Mouse (Mus musculus): ENCODE measurements around the gene Npc2. TPM values are rescaled to one million over a fixed set of nuclear protein-coding genes. Genes with fewer than 3 reads are reported as not detected.

Gene Npc2
- total RNA-seq, 2 experiments from 2014 or later = 35.4 to 35.7 TPM

GRCm38 (mm10) chr12:84784604-84785381 is 11.8 kb upstream of the Npc2 start:
- intact Hi-C loops (cut with DNase I) = no loop called here
- peak; percentile 93 for DNase-seq

DNA sequence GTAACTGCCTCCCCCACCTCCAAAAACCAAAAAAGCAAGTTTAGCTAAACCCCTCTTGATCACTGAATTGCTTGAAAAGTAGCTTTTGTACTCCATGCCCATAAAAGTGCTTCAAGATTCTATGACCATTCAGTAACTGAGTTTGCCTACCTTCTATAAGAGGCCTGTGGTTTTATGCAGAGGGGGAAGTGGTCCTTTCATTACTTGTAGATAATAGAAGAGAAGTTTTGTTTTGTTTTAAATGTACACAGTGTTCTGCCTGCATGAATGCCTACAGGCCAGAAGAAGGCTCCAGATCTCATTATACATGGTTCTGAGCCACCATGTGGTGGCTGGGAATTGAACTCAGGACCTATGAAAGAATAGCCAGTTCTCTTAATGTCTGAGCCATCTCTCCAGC is 3.3 kb upstream of the Npc2 start:
- DNase-seq = no peak
- intact Hi-C loops (cut with DNase I) = no loop called here

- DNase-seq = no peak
- intact Hi-C loops (cut with DNase I) = no loop called here
Measured at GRCm38 (mm10) chr12:84774376-84774775, 1.4 kb upstream of the Npc2 start.

DNA sequence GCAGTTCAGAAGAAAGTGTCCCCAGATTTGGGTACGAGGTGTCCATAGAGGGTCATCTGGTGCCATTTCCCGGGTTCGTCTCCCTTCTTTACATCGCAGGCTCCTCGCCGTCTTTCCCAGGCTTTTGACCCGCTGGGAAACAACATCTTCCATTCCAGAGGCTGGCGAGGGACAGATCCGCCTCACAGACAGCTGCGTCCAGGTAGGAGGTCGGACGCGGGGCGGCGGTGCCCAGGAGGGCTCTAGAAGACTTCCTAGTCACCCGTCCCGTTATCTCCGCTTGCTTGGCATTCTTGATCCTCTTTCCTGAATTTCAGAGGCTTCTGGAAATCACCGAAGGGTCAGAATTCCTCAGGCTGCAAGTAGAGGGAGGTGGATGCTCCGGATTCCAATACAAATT is 524 bp upstream of the Npc2 start:
- intact Hi-C loops (cut with DNase I) = no loop called here
- DNase-seq = peak; percentile 31

DNA sequence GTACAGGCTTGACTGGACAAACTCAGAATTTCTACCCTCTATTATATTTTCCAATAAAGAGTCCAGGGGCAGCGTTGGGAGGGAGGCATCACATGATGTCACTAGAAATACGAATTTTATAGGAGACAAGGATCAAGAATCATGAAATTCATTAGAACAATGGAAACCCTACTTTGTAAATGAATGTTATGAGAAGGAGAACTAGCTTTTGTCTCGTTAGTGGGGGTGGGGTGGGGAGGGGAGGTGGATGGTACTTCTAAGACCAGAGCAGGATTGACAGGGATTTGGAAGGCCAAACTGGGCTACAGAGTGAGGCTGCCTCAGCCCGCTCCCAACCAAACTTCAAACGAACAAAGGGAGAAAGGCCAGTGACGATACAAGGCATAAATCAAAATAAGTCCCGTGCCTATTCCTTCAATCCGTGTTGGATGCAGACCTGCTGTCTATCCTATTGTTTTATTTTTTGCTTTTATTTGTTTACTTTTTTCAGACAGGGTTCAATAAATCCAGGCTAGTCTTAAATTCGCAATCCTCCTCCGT is 901 bp downstream of the Npc2 start:
- intact Hi-C loops (cut with DNase I) = no loop called here
- DNase-seq = no peak

- no peak for DNase-seq
- intact Hi-C loops (cut with DNase I) = no loop called here
Measured at GRCm38 (mm10) chr12:84769624-84770023, 3.3 kb downstream of the Npc2 start.

DNA sequence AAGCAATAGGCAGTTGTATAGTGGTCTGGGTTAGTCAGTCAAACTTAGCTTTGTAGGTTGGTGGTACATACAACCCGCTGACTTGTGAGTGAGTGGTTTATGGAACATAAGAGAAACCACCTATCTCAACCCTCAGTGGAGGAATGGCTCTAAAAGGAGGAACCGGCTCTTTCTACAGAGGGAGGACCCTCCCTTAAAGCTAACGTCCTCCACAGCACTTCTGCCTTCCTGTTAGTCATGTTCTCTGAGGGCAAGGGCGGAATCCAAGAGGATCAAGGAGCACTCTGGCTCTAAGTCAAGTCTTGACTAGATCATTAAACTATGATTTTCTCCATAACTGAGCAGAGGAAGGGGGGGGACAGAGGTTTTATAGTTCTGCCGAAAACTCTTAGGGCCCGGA is 5.4 kb downstream of the Npc2 start:
- no peak for DNase-seq
- intact Hi-C loops (cut with DNase I) = no loop called here

DNA sequence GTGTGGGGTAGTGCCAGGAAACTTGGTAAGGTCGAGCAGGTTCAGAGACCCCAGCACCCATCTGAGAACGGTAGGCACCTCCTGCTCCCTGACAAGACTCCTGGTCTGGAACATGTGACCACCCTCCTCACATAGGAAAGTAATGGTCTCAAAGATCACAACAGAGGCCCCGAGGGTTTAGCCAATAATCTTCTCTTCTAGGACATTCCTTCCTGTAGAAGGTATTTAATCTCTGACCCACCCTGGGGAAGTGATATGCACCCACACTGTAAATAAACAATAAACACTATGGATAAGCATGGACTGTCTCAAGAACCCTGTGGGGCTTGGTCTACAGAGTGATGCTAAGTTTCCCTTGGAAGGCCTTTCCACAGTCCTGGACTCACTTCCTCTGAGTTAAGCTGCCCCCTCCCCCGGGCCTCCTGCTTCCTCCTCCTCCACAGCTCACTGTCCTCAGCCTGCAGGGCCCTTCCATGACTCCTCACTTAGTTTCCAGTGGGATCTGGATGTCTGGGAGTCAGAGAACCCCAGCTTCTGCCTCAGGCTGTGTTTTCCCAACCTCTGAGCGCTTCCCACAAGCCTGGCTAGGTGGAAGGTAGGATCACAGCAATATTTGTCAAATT is 6.7 kb downstream of the Npc2 start:
- intact Hi-C loops (cut with DNase I) = no loop called here
- DNase-seq = no peak

GRCm38 (mm10) chr12:84765506-84765905 is 7.4 kb downstream of the Npc2 start:
- intact Hi-C loops (cut with DNase I) = no loop called here

DNA sequence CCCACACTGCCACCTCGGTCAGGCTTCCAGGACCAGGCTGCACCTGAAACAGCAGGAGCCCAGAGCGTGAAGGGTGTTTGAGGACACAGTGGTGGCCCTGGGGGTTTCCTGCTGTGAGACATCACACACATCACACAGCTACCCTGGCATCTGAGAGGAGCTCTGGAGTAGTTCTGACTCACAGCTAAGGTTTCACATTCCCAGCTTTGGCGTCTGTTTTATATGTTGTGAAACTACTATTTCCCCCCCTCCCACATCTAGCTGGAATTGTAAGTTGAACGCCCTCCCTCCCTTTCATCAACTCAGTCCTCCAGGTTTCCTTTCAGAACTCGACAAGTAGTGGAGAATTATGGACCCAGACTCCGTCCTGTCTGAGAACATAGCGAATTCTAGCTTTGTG is 8.2 kb downstream of the Npc2 start:
- DNase-seq = no peak
- intact Hi-C loops (cut with DNase I) = no loop called here

More at GRCm38 (mm10) chr12:84765506-84765905, 7.4 kb downstream of the Npc2 start:
- no peak for DNase-seq

DNA sequence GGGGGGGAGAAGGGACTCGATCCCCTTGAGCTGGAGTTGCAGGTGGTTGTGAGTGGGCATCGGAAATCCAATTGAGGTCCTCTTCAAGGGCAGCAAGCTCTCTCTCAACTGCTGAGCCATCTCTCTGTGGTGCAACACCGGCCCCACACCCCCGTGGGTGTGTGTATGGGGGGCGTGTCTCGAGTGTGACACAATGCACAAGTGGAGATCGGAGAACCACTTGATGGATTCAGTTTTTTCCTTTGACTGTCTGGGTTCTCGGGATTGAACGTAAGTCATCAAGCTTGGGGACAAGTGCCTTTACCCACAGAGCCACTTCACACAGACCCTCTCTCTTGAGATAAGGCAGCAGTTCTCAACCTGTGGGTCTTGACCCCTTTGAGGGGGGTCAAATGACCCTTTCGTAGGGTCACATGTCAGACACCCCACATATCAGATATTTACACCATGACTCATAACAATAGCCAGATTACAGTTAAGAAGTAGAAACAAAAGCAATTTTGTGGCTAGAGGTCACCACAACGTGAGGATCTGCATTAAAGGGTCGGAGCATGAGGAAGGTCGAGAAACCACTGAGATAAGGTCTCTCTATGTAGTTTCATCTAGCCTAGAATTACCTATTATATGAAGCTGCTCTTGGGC is 9.3 kb downstream of the Npc2 start:
- intact Hi-C loops (cut with DNase I) = no loop called here
- no peak for DNase-seq

DNA sequence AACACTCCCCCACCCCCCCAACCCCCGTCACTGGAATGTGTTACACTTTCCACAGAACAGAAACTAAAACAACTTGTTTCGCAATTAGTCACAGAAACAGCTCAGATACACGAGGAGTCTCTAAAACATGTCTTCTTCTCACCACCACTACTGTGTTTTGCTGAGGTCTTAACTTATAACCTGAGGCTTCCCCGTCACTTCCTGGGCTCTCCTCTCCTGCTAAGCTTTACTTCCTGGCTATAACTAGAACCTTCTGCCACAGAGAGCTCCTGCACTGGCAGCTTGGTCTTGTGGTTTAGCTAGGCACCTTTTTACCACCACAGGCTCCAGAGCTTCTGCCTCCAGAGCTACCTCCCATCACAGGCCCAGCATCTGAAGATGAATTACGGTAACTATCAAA is 10.4 kb downstream of the Npc2 start:
- intact Hi-C loops (cut with DNase I) = no loop called here
- no peak for DNase-seq

DNA sequence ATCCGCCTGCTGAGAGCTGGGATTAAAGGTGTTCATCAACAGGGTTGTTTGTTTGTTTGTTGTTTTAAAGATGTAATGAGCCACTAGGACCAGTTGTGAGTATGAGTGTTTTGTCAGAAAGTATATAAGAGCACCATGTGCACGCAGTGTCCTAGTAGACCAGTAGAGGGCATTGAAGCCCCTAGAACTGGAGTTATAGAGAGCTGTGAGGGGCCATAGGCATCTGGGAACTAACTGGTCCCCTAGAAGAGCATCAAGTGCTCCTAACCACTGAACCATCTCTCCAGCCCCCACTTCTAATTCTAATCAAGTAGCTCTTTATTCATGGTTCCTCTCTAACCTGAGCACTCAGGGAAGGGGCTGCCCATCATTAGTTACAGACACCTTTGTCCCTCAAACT is 13.9 kb downstream of the Npc2 start:
- no peak for DNase-seq
- intact Hi-C loops (cut with DNase I) = loop anchor here (10.0 kb wide), 1 partner anchor 284 kb away; no protein-coding TSS in a partner anchor

- intact Hi-C loops (cut with DNase I) = loop anchor here (10.0 kb wide), 1 partner anchor 281 kb away; no protein-coding TSS in a partner anchor
- DNase-seq = no peak
Measured at GRCm38 (mm10) chr12:84756016-84756415, 16.9 kb downstream of the Npc2 start.

- intact Hi-C loops (cut with DNase I) = loop anchor here (2.0 to 10.0 kb wide), 2 partner anchors 100 to 280 kb away; no protein-coding TSS in a partner anchor
- peak; percentile 73 for DNase-seq
Measured at GRCm38 (mm10) chr12:84755008-84755695, 17.8 kb downstream of the Npc2 start.

GRCm38 (mm10) chr12:84752131-84752977 is 20.6 kb downstream of the Npc2 start:
- DNase-seq = peak; percentile 80
- intact Hi-C loops (cut with DNase I) = loop anchor here (10.0 kb wide), 1 partner anchor 278 kb away; no protein-coding TSS in a partner anchor

DNA sequence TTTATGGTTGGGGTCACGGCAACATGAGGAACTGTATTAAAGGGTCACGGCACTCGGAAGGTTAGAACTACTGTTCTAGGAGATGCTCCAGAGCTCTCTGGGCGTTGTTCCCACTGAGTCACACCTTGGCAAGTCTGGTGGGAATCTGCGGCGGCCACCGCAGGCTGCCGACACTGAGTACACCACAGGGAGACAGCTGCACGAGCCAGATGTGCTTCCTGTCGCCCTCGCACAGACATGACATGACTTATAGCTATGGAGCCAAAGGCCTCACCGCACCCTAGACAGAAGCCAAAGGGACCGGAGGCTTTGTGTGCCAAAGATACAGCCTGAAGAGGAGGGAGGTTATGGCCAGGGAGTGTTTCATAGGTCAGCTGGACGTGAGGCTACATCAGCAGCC is 22.3 kb downstream of the Npc2 start:
- intact Hi-C loops (cut with DNase I) = loop anchor here (10.0 kb wide), 1 partner anchor 276 kb away; no protein-coding TSS in a partner anchor

DNA sequence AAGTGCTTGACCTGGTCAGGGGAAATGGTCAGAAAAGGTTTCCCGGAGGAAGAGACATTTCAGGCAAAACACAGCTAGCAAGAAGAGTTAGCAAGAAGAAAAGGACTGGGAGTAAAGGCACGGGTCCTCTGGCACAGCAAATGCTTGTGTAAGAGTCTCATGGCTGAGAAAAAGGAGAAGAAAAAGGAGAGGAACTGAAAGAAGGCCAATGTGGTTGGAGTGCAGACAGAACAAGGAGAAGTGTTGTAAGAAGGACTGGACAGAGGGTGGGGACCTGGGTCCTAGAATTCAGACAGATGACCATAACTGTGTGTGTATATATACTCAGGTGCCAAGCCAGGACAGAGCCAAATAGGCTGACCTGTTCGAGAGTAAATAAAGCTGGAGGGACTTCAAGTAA is 24.8 kb downstream of the Npc2 start:
- intact Hi-C loops (cut with DNase I) = no loop called here
- DNase-seq = no peak

More for the DNA sequence above, 22.3 kb downstream of the Npc2 start:
- DNase-seq = no peak

- no peak for DNase-seq
- intact Hi-C loops (cut with DNase I) = no loop called here
Measured at GRCm38 (mm10) chr12:84745700-84746099, 27.3 kb downstream of the Npc2 start.

DNA sequence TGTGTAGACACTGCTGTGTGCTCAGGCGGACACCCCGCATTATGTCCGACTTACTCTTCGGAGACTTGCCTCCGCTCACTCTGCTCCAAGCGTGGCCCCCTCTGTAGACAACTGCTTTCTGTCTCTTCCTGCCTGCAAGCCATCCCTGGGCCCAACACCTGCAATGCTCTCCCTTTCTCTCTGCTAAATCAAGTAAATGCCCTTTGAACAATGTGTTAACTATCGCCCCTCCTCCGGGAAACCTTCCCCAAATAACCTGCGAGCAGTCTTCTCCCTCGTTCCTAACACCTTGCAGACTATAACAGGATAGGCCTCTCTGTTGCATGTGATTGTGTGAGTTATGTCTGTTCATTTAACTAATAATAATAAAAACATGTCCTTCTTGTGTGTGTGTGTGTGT is 29.5 kb downstream of the Npc2 start:
- intact Hi-C loops (cut with DNase I) = no loop called here
- no peak for DNase-seq

Measured in left cerebral cortex, postnatal 4 days (tissue).